Mouse (Mus musculus) heart, postnatal 10 days (tissue): ENCODE data around the gene Arhgap24. TPM values are rescaled to one million over a fixed set of nuclear protein-coding genes. Genes with fewer than 3 reads are reported as not detected.

Experiments used
- DNase-seq, 2 experiments: peaks; one replicate each; pipeline ENCODE4 v3.0.0; 2021
- intact Hi-C: fragments of 180-260 bp; cut with DNase I; formaldehyde crosslinking; loops from one replicate; pipeline ENCODE4 v1.15.1; 2025
- total RNA-seq, 2 experiments: library from RNA; stranded (reverse); gene quantifications; 2 replicates each; pipeline ENCODE4 v1.2.3; 2021

Gene Arhgap24
- total RNA-seq, result 10 to 100 TPM; 13.9 to 17.3 TPM

DNA sequence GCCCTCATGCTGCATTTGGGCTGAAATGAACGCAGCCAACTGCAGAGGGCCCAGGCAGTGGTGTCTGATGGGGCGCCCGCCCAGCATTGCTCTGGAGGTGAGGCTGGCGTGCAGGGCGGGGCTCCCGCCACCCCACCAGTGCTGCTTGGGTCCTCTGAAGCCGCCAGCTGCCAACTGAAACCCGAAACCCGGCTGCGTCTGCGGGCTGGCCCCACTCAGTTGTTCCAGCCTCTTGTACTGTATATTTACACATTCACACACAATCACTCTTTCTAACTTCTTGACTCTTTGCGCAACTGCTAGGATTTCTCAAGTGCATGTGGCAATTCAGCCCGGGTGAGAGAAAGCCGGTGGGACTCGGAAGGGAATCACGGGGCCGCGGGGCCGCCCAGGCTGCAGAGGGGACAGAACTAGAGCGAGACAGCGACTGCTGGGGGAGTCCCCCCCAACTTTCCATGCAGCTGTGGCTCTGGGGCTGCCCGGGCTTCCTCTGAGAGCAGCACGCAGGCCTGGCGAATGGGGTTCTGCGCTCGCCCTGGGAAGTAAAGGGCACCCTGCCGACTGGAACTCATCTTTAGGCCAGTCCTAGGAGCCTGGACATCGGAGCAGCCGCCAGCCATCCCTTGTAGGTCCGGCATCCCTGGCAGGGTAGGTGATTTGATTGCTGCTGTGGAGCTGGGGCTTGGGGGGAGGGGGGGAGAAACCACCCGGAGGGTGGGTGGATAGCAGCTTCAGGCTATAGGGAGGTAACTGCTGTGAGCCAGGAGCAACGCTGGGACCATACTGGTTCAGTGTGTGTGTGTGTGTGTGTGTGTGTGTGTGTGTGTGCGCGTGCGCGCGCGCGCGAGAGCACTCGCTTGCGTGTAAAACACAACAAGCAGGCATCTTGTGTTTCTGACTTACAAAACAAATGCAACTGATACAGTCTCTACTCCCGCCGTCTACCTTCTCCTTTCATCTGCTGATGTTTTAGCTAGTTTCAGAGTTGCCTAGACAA lies at the start of gene Arhgap24:
TSS of gene Arhgap24 (plus strand) at position 177 of the 997 bp plus-strand sequence.
- peak; percentile 61 to 64 for DNase-seq
- intact Hi-C loops, result no loop called here

GRCm38 (mm10) chr5:102434182-102434581 lies 47.0 kb upstream of the Arhgap24 start:
- no peak for DNase-seq
- intact Hi-C loops, result no loop called here

DNA sequence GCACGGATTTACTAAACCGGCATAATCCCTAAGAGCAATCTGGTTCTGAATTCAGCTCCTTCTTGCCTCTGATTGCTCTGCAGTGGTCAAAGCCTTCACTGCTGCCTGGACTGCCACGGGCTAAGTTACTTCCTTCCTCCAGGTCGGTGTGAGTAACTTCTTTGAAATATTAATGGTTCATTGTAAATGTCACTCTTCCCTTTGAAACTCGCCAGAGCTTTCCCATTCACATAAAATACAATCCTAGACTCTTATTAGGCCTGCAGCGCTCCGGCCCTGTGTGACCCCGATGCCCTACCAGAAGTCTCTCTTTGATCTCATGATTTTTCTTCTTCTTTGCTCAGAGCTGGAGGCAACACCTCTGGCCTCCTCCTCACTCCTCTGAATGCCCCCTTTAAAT lies 44.6 kb upstream of the Arhgap24 start:
- no peak for DNase-seq
- intact Hi-C loops, result no loop called here

DNA sequence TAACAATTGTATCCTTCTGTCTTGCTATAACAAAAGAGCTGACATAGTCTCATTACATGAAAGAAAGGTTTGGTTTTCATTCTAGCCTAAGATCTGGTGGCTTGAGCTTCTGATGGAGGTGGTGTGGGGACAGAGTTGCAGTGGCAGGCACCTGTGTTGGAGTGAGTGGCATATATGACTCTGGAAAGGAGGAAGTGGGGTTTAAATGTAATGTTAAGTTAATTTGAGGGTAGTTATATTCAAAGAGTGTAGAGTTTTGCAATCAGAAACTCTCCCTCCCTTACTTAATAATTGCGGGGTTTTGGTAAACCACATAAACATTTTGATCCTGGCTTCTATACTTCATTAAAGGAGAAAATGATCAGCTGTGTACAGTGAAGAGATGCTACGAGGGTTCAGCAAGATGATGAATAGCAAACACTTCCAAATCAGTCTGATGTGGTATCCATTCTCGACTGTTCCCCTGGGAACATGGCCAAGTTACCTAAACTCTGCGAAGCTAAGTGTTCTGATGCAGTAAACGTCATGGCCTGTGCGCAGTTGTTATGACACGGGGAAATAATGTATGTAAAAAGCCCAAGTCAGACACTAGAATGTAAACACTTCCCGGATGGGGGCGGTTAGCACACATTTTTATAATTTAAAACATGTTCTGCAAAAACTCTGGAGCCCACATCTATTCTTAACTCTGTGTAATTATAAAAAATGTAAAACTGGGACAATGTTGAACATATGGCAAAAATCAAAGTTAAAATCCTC lies 41.9 kb upstream of the Arhgap24 start:
- intact Hi-C loops, result no loop called here
- no peak for DNase-seq

DNA sequence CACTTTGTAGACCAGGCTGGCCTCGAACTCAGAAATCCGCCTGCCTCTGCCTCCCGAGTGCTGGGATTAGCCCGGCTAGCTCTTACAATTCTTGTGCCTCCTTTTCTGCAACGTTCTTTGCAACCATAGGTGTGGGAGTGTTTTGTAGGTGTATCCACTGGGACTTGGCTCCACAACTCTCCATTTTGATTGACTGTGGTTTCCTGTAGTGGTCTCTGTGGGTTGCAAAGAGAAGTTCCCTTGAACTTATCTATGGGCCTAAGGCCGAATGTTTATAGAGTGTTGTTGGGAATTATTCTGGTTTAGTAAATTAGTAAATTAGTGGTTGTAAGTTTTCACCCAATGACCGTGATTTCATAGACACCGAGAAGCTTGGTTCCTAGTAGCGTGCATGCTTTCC lies 33.8 kb upstream of the Arhgap24 start:
- no peak for DNase-seq
- intact Hi-C loops, result no loop called here

DNA sequence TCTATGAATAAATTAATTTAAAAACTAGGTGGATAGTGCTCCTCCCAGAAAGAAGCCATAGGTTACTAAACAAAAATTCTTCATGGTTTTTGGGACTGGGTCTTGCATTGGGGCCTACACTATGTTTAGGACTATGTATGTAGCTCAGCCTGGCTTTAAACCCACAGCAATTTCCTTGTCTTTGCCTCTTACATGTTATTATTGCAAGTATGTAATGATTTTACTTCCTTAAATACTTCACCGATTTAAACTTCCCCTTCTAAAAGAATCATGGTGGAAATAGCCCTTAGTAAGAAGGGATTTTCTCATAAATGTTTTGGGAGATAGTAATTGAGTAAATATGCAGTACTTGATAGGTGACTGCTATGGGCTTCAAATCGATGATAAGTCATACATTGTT lies 30.3 kb upstream of the Arhgap24 start:
- DNase-seq, result no peak
- intact Hi-C loops, result no loop called here

DNA sequence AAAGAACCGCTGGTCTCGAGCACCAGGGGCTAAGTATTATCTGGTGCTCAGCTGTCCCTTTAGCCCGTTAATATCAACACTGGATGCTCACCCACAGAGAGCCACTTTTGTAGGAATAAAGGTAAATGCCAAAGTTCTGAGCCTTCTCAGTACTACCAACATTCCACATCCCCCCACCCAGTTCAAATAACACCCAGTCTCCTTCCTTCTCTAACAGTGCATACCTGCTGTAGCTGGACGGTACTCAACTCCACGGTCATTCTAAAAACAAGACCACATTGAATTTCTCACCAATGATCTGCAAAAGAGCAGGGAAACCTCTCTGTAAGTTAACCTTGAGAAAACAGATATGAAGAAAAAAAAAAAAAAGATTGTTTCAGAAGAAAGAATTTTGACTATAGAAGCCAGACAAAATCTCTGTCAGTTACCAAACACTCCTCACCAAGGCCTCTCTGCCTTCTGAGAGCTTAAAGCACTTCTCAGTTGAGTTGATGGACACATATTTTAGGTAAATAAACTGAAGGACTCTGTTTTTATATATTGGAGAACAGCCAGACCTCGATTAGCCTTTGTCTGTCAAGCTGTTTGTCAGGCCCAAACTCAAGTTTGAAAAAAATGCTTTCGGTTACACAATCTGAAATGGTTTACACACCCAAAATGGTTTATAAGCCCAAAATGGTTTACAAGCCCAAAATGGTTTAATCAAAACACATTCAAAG lies 29.0 kb upstream of the Arhgap24 start:
- intact Hi-C loops, result no loop called here
- DNase-seq, result no peak

GRCm38 (mm10) chr5:102453324-102453723 lies 27.9 kb upstream of the Arhgap24 start:
- intact Hi-C loops, result no loop called here
- no peak for DNase-seq

DNA sequence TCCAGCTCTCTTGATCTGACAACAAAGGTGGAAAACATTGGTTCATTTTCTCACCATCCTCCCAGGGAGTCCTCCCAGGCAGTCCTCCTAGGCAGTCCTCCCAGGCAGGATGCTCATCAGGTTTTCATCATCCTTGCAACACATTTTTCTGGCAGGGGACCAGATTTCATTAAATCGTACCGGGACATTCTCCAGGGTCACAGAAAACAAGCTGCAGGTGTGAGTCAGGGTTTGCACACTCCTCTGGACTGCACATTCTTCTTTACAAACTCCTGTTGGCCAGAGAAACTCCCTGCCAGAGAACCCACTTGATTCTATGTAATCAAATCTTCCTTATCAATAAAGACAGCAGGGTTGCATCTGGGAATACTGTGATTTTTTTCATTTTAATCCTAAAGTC lies 25.9 kb upstream of the Arhgap24 start:
- no peak for DNase-seq
- intact Hi-C loops, result no loop called here

GRCm38 (mm10) chr5:102460452-102461197 lies 20.6 kb upstream of the Arhgap24 start:
- DNase-seq, result no peak
- intact Hi-C loops, result no loop called here

- DNase-seq, result peak in 1 of 2 experiments; percentile 5
- intact Hi-C loops, result no loop called here
Observed at GRCm38 (mm10) chr5:102462948-102463347, 18.2 kb upstream of the Arhgap24 start.

DNA sequence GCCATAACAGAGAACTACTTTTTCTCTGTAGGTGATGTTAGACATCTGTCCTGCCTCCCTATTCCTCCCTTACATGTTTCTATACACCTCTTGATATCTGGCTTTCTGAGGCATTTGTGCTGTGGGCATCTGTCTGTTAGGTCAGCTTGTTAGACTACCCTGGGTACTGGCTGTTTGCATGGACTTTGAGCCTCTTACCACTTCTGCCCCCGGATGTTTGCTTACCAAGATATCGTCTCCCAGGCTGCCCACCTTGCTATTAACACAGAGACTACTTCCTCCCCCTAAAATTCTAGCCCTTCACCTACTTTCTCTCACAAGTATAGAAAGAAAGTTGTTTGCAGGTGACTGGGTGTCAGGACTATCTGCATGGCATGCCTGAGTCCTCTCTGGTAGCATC lies 15.8 kb upstream of the Arhgap24 start:
- intact Hi-C loops, result no loop called here
- DNase-seq, result no peak

GRCm38 (mm10) chr5:102468292-102468691 lies 12.9 kb upstream of the Arhgap24 start:
- no peak for DNase-seq
- intact Hi-C loops, result no loop called here

- DNase-seq, result no peak
- intact Hi-C loops, result no loop called here
Observed at GRCm38 (mm10) chr5:102470284-102470683, 10.9 kb upstream of the Arhgap24 start.

DNA sequence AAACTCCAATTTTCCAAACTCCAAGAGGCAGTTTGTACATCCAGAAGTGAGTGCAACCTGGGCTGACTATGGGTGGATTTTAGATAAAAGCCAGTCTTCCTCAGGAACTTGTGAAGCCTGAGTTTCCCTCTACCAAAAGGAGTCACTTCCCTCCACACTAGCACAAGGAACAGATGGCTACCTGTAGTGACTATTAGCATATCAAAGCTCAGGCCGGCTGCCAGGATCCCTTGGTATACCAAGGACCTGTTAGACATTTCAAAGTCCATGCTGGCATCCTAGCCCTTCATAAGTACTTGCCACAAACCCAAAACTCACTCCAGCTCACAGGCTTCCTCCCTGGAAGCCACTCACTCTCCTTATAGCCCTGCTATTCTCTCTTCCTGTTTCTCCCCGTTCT lies 3.1 kb upstream of the Arhgap24 start:
- intact Hi-C loops, result no loop called here

GRCm38 (mm10) chr5:102483285-102483975 lies 2.2 kb downstream of the Arhgap24 start:
- intact Hi-C loops, result no loop called here
- DNase-seq, result no peak

More for the DNA sequence above, 3.1 kb upstream of the Arhgap24 start:
- DNase-seq, result no peak

- DNase-seq, result no peak
- intact Hi-C loops, result no loop called here
Observed at GRCm38 (mm10) chr5:102491554-102491953, 10.4 kb downstream of the Arhgap24 start.

GRCm38 (mm10) chr5:102492152-102492551 lies 11.0 kb downstream of the Arhgap24 start:
- intact Hi-C loops, result no loop called here
- no peak for DNase-seq

DNA sequence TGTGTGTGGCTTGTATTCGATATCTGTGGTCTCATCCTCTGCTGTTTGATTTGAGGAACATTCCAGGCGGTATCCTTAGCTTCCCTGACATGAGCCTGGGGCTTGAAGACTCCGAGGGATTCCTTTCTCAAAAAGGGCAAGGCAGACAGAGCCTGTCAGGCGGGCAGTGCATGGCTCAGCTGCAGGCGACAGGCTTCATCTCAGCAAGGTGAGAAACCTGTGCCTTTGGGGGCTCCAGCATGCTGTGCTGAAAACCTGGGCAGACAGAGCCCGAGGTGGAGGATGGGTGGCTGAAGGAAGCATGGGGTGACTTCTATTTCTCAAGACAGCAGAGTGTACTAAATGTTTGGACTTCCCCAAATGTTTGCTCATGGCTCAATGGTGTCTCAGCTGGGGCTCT lies 13.6 kb downstream of the Arhgap24 start:
- intact Hi-C loops, result no loop called here
- no peak for DNase-seq

DNA sequence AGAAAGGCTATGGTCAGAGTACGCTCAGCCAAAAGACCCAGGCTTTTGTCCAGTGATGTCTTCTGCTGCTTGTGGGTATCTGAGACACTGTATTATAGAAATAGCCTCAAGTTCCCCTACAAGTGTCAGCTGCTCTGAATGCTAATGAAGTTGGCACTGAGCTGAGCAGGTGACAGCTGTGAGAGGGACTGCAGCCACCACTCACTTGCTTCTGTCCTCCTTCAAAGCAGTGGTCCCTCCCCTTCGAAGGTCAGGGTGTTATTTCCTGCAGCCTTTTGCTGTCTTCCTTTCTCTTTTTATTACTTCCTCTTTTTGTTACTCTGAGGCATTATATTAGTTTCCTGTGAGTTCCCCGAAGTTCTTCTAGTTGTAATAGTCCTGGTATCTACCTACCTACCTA lies 16.0 kb downstream of the Arhgap24 start:
- DNase-seq, result peak in 1 of 2 experiments; percentile 12
- intact Hi-C loops, result no loop called here
